Mouse (Mus musculus) adrenal gland, adult 8-10 months (tissue): ENCODE data around the gene Atl3. TPM values are rescaled to one million over a fixed set of nuclear protein-coding genes. Genes with fewer than 3 reads are reported as not detected.

Experiments
- DNase-seq: peaks from one replicate; pipeline ENCODE4 v3.0.0; 2022
- total RNA-seq, 4 experiments: library from RNA; stranded (reverse); gene quantifications; 2 replicates each; pipeline ENCODE4 v1.2.4; 2022

Atl3 gene
- total RNA-seq, 4 experiments from 2014 or later = 126 to 140 (median 136) TPM

DNA sequence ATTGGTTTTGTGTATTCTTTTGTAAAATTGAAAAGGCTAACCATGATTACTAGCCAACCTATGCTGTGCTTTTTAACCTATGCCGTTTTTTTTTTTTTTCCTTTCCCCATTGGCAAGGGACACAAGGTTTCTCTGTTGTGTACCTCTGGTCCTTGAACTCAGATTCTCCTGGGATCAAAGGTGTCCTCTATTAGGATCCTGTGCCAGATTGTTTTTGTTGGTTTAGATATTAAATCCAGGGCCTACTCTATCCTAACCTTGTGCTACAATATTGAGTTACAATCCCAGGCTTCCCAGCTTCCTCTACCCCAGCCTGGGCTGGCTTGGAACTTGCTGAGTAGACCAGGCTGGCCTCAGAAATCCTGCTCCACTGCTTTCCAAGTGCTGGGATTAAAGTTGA is 6.9 kb downstream of the Atl3 start:
- no peak for DNase-seq

DNA sequence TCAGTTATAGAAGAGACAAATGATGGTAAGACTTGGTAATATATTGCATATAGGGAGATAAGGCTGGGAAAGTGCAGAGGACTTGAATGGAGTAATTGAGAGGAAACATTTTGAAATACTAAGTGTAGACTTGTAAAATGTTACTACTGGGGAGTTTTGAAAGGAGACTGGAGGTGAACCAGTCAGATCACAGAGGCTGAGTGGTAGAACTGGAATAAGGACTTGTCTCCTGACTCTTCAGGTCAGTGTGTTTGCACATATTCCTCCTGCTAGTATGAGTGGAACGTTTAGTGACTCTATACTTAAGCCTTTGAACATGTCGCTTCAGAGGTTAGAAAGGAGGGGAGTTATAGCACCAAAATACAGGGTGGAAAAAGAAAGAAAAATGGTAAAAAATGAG is 8.6 kb downstream of the Atl3 start:
- no peak for DNase-seq

DNA sequence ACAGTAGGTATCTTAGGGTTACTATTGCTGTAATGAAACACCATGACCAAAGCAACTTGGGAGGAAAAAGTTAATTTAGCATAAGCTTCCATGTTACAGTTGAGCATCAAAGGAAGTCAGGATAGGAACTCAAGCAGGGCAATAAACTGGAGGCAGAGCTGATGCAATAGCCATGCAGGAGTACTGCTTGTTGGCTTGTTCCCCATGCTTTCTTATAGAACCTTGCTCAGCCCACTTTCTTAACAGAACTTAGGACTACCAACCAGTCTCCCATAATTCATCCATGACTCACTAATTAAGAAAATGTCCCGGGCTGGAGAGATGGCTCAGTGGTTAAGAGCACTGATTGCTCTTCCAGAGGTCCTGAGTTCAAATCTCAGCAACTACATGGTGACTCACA is 12.5 kb downstream of the Atl3 start:
- DNase-seq = no peak

DNA sequence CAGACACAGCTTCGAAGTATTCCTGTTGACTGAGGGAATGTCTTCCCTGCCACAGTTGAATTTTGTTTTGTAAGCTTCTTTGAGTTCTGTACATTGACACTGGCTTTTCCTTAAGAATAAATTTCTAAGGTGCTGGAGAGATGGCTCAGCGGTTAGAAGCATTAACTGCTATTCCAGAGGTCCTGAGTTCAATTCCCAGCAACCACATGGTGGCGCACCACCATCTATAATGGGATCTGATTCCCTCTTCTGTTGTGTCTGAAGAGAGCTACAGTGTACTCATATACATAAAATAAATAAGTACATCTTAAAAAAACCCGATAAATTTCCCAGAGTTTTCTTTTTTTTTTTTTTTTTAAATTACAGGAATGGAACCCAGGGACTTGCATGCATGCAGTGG is 14.2 kb downstream of the Atl3 start:
- no peak for DNase-seq

DNA sequence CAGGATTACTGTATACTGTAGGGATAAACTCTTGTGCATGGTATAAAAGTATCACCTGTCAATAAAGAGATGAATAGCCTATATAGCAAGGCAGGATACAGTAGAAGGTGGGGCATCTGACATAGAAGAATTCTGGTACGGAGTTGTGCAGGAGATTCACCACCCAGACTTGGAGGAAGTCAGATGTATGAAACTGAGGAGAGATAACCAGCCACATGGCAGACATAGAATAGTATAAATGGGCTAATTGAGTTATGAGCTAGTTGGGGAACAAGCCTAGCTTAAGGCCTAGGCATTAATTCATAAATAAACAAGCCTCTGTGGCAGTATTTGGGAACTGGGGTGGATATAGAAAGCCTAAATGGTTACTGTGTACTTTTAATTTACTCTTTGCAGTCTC is 22.6 kb downstream of the Atl3 start:
- DNase-seq = no peak

DNA sequence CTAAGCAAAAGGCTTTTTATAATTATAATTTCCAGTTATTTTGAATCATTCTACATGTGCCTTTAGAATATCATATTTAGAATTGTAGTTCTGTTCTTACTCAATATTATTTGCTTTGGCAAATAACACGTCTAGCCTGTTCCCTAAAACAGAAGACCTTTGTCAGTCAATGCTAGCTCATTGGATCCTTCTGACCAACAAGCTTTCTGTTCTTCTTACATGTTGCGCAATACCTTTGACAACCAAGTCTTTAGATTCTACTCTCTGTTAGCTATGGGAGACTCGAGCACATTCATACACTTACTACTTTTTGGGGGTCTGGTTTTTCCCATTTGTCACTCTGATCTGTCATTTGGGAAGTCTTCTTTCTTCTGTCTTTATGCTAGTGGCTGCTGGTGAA is 27.8 kb downstream of the Atl3 start:
- no peak for DNase-seq

DNA sequence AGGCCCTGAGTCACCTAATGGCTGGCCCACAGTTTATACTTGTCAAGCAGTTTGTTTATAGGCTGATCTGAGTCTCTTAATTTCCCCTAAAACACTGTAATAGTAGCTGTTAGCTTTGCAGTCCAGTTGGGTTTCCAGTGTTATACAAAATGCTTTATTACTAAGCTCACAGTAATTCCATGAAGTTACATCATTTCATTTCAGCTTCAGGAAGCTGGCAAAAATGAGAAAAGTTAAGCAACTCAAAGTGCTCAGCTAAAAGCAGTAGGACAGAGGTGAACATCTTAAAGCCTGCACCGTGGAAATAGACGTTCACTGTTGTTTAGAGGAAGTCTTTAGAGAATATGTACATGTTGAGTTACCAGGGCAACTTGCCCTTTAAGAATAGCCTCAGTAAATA is 29.0 kb downstream of the Atl3 start:
- no peak for DNase-seq

DNA sequence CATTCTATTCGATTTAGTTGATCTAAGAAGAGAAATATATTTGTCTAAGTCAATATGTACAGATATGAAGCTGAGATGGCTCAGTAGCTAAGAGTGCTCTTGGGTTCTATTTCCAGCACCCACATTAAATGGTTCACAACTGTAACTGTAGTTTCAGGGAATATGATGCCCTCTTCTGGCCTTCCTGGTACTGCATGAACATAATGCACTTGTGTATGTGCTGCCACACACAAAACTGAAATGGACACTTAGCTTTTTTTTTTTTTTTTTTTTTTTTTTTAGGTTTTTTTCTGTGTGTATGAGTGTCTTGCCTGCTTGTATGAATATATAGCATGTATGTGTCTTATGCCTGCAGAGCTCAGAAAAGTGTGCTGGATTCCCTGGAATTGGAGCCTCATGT is 29.5 kb downstream of the Atl3 start:
- no peak for DNase-seq

DNA sequence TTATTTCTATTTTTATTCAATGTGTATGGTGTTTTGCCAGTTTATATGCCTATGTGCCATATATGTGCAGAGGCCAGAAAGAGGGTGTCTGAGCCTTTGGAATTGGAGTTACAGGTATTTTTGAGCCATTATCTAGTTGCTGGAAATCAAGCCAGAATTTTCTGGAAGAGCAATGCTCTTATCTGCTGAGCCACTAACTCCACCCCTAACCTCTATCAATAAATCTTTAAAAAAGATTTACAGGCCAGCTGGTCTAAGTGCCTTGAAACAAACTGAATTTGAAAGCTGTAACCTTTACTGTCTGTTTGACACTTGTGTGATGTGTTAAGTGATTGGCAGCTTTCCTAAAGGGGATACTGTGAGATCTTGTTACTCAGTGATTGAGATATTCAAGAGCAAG is 29.9 kb downstream of the Atl3 start:
- DNase-seq = no peak

DNA sequence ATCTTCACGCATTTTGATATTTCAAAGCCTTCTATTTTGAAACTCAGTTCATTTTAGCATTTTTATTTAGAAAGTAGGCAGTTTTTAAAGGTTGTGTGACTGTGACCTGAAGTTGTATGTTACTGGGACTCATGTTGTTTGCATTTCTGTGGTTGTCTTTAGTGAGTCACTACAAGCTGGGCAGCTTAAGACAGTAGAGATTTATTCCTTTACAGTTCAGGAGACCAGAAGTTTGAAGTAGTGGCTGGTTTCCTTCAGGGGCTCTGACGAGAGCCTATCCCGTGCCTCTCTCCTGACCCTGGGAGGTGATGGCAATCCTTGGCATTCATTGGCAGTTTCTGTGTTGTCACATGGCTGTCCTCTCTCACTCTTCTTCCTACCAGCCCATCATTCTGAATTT is 31.0 kb downstream of the Atl3 start:
- DNase-seq = no peak

DNA sequence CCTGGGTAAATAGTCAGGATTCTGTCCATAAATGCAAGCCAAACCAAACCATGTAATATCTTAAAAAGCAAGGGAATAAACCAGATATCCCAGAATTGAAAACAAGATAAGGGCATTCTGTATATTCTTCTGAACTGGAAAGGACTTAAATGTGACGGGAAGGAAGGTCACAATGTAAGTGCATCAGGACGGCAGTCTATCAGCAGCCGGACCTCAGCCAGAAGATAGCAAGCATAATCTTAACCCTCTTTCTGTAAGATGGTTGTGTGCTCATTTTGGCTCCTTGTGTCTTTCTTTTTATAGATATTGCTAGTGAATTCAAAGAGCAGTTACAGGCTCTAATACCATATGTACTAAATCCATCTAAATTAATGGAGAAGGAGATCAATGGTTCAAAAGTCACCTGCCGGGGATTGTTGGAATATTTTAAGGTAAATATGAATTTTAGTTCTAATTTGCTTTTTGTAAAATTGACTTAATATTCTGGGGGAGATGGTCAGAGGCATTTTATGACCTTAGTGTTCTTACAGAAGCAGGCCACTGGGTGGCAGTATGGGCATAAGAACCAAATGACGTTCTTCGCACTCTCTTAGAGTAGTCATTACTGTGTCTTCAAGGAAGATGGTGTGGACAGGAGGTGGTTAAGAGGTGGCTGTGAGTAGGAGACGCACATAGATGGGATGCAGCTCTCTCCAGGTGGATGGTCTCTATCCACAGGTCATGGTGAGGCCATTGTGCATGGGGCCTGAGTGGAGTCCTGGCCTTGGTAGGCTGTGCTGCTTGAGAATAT is 35.0 kb downstream of the Atl3 start:
- DNase-seq = no peak

DNA sequence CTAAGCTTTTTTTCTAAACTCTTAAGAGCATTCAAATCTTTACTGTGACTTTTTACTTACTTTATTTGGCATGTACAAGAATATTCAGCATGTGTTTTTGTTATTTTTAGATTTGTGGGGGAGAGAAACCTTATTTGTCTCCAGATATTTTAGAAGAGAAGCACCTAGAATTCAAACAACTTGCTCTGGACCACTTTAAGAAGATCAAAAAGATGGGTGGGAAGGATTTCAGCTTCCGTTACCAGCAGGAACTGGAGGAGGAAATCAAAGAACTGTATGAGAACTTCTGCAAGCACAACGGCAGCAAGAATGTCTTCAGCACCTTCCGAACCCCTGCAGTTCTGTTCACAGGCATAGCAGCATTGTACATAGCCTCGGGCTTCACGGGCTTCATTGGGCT is 38.1 kb downstream of the Atl3 start:
- no peak for DNase-seq

DNA sequence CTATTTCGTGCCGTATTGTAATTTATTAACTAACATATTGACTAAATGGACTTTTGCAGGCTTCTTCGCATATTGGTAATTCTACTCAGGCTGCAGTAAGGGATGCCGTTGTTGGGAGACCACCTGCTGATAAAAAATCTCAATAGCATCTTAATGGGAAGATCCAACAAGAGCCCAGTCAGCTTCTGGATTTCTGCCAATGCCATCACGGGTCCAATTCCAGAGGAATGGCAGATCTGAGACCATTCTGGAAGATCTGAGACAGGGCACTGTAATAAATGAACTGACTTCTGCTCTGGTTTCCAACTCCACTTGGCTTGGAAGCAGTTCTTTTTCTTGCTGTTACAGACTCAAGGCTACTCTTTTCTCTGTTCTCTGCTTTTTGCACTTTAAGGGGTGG is 40.1 kb downstream of the Atl3 start:
- DNase-seq = no peak

DNA sequence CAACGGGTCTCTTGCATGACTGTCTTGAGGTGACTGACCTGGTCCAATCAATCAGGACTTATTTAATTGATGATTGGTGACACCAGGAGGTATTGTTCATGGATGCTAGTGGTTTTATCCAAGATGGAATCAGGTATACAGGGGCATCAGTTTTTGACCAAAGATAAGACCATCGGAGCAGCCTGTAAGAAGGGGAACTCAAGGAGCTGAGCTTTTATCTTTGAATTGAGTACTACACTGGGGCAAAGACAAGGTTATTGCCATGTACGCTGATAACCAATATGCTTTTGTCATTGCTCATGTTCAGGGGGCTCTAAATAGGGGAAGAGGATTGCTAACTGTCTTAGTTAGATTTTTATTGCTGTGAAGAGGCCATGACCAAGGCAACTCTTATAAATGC is 55.1 kb downstream of the Atl3 start:
- DNase-seq = no peak

DNA sequence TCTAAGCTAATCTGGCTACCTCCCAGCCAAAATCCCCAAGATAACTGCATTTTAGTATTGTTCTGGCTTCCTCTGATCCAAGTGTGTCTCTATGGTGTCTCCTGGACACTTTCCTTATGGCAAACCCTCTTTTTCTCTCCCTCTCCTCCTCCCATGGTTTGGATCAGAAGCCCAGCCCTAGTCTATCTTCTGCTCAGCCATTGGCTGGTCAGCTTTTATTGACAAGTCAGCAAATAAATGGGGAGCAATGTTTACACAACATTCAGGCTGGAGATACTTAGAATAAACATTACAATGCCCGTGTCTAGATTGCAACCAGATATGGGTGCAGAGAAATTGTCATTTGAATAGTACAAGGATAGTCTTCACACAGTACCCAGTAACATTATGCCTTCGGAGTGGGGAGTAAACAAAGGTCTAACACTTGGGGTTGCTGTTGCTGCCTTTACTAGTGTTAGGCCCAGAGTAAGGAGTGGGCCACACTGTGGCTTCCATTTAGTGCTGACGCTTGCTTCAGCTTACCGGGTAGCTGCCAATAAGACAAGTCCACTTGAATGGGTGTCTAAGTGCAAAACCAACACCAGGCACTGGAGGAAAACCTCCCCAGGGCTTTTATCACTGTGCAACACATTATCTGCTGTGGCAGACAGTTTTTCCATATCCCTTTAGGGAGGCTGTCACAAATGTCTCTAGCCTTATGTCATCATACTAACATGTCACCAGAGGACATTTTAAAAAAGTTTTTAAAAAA is 57.9 kb downstream of the Atl3 start:
- no peak for DNase-seq

DNA sequence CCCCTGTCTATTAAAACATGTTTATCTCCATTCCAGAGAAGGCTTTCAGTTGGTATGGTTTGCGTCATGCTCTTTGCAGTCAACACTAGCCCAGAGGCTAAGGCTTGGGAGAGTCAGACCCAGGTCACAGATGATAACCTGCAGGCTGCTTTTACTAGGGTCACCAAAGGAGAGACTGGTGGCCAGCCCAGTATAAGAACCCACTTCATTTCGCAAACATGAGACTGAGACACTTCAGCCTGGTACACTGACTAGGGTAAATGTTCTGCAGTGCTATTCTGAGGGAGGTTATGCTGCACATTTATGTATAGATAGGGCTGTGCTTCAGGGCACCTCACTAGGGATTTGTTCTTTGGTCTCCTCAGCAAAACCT is 58.4 kb downstream of the Atl3 start:
- DNase-seq = no peak

DNA sequence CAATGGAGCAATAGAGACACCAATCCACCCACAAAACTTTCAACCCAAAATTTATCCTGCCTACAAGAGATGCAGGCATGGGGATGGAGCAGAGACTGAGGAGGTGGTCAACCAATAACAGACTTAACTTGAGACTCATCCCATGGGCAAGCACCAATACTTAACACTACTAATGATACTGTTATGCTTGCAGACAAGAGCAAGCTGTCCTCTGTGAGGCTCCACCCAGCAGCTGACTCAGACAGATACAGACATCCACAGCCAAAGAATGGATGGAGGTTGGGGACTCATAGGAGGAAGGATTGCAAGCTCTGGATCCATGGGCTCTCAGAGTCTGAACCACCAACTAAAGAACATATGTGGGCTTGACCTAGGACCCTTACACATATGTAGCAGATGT is 59.6 kb downstream of the Atl3 start:
- DNase-seq = no peak

DNA sequence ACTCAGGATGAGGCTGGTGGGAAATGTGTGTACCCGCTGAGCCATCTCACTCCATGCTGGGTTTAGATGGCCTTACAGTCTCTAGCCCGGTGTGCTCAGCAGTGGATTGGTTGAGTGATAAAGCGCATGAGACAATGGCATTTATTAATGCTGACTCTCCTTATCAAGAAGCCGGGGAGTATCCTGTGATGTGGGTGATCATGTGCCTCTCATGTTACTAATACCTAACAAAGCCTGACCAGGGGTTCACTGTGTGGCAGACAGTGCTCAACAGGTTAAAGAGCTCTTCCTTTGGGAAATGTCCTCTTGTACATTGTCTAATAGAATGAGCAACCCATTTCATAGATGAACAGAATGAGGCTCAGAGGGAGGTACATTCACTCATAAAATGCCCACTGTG is 61.0 kb downstream of the Atl3 start:
- no peak for DNase-seq

DNA sequence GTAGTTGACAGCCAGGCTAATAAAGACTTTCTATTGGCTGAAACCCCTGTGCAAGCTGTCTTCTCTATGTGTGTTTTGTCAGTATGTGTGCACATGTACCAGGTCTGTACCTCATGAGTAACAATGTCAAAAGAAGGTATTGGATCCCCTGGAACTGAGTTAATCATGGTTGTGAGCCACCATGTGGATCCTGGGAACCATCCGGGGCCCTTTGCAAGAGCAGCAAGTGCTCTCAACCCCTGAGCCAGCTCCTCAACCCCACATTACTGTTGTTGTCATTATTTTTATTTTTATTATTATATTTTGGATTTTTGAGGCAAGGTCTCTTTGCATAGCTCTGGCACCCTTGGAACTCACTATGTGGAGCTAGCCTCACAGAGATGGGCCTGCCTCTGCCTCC is 62.8 kb downstream of the Atl3 start:
- DNase-seq = no peak

DNA sequence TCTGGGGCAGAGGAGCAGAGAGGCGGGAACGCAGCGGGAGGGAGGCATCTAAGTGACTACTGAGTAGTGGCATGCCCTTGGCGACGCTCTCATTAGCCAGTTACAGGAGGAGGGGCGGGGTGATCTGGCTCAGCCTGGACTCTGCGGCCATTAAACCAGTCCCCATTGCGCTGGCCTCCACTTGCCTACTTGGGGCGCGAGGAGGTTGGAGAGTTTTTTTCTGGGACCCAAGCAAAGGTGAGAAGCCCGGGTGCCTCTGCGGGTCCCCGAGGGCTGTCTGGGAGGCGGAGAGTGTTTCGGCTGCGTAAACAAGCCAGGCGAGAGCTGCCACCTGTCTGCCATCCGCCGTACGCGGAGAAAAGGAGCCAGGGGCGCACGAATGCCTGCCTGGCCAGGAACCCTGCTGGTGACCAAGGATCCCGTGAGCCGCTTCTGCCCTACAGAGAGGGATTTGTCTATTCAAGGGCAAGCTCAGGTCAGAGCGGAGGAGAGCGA is 63.5 kb downstream of the Atl3 start, which contains the start of gene Pla2g16:
Gene Pla2g16 (plus strand): TSS at position 132 of the 495 bp plus-strand sequence.
- DNase-seq = peak; percentile 77

DNA sequence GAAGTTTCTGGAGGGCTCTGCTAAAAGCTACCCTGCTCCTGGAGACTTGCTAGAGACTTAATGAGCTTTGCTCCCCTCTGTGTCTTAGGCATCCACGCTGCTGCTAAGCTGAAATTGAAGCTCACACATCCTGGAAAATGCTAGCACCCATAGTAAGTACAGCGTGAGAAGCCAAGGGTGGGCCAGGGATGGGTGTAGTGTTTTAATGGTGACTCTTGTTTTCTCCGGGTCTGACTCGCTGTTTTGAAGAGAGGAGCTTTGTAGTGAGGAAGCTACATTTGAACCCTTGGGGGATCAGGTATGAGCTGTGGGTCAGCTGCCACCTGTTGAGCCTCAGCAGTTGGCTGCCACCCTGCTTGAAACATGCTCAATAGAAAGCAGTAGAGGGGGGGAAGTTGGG is 64.0 kb downstream of the Atl3 start:
- DNase-seq = no peak

DNA sequence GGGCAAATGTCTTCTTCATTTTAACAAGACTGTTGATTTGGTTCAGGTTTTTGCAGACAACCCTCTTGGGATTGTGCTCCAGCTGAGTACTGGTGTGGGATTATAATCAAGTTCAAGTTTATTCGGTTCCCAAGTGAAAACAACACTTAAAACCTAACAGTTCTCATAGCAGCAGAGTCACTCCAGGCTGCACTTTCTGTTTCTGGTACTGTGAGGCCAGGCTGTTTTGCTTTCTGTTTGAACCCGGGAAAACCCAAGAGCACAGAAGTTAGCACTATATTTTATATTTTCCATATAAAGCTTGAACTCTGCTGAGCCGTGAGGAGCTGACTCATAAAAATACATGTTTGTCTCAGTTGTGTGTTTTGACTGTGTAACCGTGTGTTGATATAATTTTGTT is 64.8 kb downstream of the Atl3 start:
- DNase-seq = no peak

DNA sequence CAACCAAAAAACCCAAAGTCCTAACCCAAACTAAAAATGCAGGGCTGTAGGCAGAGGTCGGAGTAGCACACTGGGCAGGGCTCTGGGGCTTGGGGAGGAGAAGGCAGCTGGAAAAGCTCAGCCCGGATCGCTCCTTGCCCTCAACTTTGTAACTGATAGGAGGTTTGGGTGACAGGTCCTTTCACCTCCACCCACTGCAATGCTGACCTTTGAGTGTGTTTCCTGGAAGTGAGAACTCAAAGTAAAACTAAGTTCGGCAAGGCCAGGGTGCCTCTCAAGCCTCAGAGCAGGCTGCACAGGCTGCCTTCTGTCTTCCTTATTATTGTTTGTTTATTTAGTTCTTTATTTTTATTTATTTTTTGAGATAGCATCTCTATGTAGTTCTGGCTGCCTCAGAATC is 66.1 kb downstream of the Atl3 start:
- DNase-seq = no peak

DNA sequence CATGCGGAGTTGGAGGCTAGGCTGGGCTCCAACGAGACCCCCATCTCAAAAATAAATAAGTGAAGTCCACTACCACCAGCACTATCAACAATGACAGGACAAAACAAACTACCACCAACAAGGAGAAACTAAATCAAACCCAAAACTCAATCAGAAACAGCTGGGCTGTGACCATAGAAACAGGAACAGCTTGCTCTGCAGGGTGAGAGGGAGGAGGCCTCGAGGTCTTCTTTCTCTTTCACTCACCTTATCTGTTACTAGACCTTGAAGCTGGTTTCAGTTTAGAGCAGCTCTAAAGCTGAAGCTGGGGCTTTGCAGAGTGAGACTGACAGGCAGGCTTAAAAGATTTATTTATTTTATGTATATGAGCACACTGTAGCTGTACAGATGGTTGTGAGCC is 67.6 kb downstream of the Atl3 start:
- DNase-seq = no peak
